Mouse (Mus musculus): ENCODE data around the gene Tcf15.

GRCm38 (mm10) chr2:152109386-152109785 is 34.0 kb upstream of the Tcf15 start:
- TF ChIP-seq MAFK (IDR thresholded peaks at IDR 0.05; ENCODE audit: insufficient read depth, low read depth, low read length) (no peak), HCFC1 (IDR thresholded peaks at IDR 0.05; ENCODE audit: borderline replicate concordance, insufficient read depth, low read length) (no peak), ZNF384 (IDR thresholded peaks at IDR 0.05; ENCODE audit: low read depth, low read length) (no peak), ZC3H11A (IDR thresholded peaks at IDR 0.05; ENCODE audit: borderline replicate concordance, low read depth, low read length) (no peak)

Measured in ES-E14 (cell line).